Mouse (Mus musculus): ENCODE results near the gene Hpd. TPM values are rescaled to one million over a fixed set of nuclear protein-coding genes. Genes with fewer than 3 reads are reported as not detected.

Gene Hpd
- total RNA-seq, 2 experiments from 2014 or later = not detected

DNA sequence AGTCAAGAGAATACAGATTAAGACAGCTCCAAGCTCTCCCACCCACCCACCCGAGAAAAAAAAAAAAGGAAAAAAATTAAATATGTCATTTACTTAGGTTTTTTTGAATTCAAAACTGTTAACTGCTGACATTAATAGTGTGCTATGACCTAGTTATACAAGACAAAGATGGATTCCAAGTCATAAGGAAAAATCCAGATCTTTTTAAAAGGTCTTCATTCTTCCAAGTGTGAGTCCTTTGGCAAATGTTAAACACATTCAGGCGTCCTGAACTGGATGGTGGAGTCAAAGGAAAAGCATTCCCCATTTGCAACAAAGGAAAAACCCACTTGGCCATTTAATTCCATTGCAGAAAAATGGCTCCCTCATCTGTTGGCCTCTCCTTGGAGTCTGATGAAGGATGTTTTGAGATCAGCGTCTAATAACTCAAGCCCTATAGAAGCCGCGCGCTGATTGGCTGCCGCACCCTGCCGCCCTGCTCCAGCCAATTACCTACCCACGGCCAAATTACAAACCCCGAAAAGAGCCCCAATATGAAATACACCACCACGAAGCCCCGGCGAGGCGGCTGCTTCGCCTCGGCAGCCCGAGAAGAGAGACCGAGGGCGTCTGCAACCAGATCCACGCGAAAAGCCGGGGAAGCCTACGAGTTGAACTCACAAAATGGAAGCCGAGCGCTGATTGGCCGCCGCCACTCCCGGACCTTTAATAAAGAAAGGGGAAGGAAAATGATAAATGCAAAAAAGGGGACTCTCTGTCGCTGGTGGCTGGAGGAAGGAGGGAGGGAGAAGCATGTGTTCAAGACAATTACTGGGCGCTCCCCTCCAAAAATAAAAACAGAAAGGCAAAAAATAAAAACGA, 41.6 kb downstream of the Hpd start:
- no peak for TF ChIP-seq CTCF (conservative IDR thresholded peaks at IDR 0.05)
- DNase-seq (ENCODE audit: low spot score in 2 of 2) = peak; percentile 93 to 94
- H3K27ac ChIP-seq = peak overlapping the region; percentile 100
- H3K4me3 ChIP-seq = peak overlapping the region; percentile 76

DNA sequence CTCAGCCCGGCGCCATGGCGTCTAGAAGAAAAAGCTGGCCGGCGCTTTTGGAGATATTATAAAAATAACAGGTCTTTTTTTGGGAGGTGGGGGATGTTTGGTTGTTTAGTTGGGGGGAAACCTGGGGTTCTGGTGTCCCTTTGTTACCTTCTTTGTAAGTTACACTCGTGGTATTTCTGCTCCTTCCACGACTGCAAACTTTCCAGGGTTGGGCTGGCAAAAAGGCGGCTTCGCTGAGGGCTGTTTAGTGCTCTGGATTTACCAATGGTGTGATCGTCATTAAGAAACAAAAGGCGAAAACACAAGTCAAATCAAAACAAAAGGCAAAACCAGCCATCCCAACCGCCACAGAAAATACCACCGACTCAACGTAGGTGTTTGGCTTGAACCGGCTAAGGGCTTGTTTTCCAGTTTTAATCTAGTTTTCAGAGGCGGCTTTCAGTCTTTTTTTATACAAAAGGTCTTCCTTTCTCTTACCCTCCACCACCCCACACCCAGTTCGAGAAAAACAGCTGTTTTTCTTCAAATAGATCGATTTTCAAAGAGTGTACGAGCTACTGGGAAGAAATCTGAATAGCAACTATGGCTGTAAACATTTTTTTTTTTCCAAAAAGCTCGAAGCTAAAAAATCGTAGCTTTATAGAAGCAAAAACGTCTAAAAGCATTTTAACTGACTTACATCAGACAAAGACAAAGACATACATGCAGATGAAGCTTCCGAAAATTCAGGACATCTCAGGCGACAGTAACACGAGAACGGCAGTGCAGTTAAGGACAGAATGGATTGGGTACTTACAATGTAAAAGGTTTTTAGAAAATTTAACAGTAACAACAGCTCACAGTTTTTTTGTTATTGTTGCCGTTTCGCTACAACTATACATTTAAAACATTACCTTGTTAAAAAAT, 42.6 kb downstream of the Hpd start:
- no peak for DNase-seq (ENCODE audit: low spot score in 2 of 2)
- TF ChIP-seq CTCF (conservative IDR thresholded peaks at IDR 0.05) = no peak
- Histone ChIP-seq H3K27ac (peak overlapping the region; percentile 100), H3K4me3 (peak overlapping the region; percentile 76)

DNA sequence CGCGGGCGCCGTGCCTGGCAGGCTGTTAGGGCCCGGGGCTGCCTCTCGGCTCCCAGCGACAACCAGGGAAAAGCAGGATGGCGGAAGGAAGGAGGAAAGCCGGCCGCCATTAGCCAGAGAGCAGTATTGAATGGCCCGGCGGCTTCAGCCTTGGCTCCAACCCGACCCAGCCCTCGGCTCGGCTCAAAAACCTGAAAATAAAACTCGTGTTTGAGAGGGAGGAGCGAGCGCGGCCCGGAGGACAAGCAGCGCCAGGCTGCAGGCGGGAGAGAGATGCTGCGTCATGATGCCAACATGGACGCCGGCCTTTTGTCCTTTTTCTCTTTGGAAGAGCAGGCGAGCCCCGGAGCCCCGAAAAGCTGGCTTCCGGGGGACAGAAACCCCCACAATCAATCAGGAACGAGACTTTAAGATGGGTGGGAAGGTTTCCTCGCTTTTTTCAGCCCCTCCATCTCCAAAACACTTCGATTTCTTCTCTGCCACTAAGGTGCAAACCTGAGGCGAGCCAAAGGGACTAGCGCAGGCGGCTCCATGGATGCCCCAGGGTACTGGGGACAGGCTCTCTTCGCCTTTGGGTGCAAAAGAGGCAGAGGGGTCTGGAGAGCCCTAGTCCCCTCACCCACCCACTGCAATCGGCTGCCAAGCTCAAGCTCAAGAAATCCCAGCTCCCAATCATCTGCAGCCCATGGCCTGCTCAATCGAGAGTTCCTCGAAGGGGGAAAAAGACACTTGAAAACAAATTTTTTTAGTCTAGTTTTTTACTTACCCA, 43.4 kb downstream of the Hpd start:
- no peak for TF ChIP-seq CTCF (conservative IDR thresholded peaks at IDR 0.05)
- Histone ChIP-seq H3K27ac (peak overlapping the region; percentile 100), H3K4me3 (peak overlapping the region; percentile 76)
- peak; percentile 82 to 88 for DNase-seq (ENCODE audit: low spot score in 2 of 2)

DNA sequence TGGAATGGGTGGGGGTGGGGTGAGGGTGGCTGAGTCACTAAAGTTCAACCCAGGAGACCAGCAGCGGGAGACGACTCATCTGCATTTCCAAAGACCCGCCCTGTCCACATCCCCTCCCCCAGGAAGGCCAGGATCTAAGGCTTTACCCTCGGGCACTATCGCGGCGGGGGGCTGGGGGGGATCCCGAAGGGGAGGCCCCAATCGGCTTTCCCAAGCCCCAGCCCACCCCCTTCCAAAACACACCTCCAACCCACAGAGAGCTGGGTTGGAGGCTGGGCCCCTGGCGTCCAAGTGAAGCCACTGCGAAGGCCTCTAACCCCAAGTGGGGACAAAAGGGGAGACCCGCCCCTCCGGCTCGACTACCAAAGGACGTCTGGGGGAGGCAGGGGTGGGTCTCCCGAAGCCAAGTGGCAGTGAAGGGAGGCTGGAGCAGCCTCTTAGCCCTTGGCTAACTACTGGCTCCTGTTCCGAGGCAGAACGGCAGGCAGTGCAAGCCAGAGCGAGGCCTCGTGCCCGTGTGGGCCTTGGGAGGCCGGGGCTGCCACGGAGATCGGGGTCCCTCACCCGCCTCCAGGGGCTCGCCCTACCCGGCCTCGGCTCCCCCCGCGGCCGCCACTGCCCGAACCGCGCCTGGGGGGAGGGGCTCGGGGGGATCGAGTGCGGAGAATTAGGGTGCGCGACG, 44.2 kb downstream of the Hpd start:
- H3K4me3 ChIP-seq = peak overlapping the region; percentile 76
- no peak for DNase-seq (ENCODE audit: low spot score in 2 of 2)
- TF ChIP-seq CTCF (conservative IDR thresholded peaks at IDR 0.05) = peak; percentile 50
- peak overlapping the region; percentile 100 for H3K27ac ChIP-seq

DNA sequence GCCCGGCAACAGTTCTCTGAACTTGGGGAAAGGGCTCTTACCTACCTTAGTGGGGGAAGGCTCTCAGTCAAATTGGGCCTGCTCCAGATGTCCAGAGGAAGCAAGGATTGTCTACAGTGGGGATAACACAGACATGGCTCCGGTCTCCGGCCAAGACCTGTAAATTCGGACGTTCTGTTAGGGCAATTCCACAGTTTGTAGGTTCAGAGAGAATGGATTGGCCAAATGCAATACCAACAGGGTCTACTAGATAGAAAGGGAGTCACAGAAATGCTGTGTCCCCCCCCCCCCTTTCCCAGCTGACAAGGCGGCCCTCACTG, 44.7 kb downstream of the Hpd start:
- DNase-seq (ENCODE audit: low spot score in 2 of 2) = no peak

DNA sequence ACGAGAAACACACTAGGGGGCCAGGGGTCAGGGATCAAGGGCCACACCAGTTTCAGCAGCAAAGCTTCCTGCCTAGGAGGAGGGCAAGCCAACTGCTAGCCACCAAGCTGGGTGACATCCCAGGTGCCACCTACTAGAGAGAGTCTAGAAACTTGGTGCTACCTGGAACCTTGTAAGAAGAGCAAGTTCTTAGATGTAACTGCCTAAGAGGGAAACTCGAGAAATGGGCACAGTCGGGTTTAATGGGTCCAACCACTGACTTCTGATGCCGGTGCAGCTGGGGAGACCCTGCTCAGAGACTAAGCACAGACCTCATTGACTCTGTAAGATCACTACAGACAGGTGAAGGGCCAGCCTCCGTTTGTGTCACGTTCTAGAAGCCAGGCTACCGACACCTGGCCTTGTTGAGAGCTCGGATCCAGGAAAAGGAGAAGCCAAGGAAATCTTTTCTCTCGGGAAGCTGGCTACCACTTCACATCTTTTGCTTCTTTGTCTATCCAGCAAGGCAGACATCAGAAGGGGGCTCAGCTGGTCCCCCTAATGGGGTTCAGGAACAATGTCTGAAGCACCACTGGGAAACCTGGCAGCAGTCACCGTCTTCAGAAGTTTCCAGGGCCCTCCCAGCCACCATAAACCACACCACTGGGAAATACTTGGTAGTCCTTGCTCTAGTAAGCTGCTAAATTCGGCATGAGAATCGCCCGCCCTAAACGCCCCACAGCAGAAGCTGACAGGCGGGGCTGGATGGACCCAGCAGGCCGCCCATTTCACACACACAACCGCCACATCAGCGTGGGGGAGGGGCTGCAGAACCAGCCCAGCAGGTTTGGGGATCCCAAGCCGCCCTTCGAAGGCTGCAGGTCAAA, 45.2 kb downstream of the Hpd start:
- Histone ChIP-seq H3K27ac (peak overlapping the region; percentile 100), H3K4me3 (peak overlapping the region; percentile 76)
- TF ChIP-seq CTCF (conservative IDR thresholded peaks at IDR 0.05) = no peak
- no peak for DNase-seq (ENCODE audit: low spot score in 2 of 2)

More for the DNA sequence above, 44.7 kb downstream of the Hpd start:
- peak overlapping the region; percentile 100 for H3K27ac ChIP-seq
- peak overlapping the region; percentile 76 for H3K4me3 ChIP-seq
- no peak for TF ChIP-seq CTCF (conservative IDR thresholded peaks at IDR 0.05)

DNA sequence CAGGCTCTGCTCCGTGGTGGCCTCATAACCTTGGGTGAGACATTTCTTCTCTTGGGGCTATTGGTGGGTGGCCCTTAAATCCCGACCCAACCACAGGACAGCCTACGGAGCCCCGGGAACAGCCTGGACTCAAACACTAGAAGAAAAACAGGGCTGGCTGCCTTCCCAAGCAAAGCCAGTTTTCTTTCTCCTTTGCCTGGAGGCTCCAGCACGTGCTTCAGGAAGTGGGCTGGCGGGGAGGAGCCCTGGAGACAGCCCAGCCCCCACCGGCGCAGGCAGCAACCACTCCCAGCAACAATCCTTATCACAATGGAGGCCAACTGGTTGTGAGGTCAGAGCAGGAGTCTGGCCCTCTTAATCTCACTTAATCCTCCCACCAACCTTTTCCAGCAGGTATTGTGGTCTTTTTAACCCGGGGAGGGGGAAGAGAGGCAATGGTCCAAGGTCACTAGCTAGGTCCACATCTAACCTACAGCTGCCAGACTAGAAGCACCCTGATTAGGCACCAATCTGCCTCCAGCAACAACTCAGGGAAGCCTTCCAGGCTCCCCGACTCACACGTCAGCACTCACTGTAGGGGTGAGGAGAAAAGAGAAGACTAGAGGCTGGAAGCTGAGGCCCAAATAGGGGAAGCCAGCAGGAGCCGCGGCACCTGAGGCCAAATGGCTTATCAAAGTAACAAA, 46.0 kb downstream of the Hpd start:
- DNase-seq (ENCODE audit: low spot score in 2 of 2) = peak; percentile 78 to 83
- Histone ChIP-seq H3K4me3 (peak overlapping the region; percentile 76), H3K27ac (peak overlapping the region; percentile 100)
- no peak for TF ChIP-seq CTCF (conservative IDR thresholded peaks at IDR 0.05)

DNA sequence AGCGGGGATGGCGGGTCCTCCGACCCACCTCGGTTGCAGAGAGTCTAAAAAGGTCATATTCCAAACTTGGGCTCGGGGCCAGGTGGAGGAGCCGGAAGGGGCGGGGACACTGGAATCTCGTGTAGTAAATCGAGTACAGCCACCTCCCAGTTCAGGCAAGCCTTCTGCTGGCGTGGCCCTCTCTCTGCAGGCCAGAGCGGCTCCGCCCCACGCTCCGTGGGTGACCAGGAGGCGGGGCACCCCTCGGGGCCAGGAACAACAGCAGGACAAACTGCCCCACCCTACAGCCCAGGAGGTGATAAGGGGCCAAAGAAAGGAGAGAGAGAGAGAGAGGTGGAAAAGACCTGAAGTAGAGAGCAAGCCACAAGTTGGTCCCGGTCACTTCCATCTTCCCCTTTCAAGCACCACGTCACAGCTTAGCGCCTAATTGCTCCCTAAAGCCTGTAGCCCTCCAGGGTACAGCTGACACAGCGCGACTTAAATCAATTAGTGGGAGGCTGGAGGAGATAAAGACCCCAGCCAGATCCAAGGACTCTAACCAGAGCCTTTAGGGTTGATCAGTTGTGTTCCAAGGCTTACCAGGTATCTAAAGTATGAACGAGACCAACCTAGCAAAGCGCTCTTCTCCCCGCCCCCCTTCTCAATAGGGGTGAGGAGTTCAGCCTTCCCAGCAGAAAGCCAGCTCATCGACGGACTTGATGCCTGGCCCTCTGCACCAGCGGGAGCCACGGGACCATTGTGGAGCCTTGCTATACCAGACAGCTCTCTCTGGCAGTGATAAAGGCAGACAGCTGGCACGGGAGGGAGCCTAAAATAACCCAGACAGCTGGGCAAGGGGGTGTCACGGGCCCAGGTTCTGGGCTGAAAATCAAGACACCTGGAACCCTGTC, 46.8 kb downstream of the Hpd start:
- peak in 1 of 2 experiments; percentile 67 for DNase-seq (ENCODE audit: low spot score in 2 of 2)
- Histone ChIP-seq H3K4me3 (peak overlapping the region; percentile 76), H3K27ac (peak overlapping the region; percentile 100)
- peak; percentile 21; the same call in 1 of the 2 replicates for TF ChIP-seq CTCF (conservative IDR thresholded peaks at IDR 0.05)

DNA sequence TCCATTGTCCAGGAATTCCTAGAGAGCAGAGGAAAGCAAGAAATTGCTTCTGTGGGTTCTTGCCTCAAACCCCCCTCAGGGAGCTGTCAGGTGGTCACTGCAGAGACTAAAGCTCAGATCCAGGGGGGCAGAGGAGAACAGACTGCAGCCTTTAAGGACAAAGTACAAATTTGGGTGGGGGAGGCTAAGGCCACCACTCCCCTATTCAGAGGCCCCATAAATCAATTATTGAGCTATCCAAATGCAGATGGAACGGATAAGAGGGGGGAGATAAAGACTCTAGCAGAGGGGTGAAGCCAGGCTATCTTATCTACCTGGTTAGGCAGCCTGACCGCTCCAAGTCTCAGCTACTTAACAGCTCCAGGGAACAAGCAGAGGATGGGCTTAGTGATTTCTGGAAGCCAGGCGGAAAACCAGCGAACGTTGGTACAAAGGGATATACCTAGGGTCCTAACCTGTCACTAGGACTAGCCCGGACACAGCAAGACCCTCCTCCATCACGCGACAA, 47.6 kb downstream of the Hpd start:
- Histone ChIP-seq H3K27ac (peak overlapping the region; percentile 100), H3K4me3 (peak overlapping the region; percentile 76)
- no peak for DNase-seq (ENCODE audit: low spot score in 2 of 2)
- no peak for TF ChIP-seq CTCF (conservative IDR thresholded peaks at IDR 0.05)

Data from layer of hippocampus, adult 2 months (tissue).